Mouse (Mus musculus) left cerebral cortex, postnatal 25 days (tissue): Measurements from ENCODE around the gene Cyp3a13. TPM values are rescaled to one million over a fixed set of nuclear protein-coding genes. Genes with fewer than 3 reads are reported as not detected.
"Not testable (repeated sequence)": the region's sequence is repeated elsewhere in the genome, so short reads cannot be mapped to it uniquely, and the experiment has no call there.

ENCODE experiments used
- DNase-seq, 2 experiments: peaks; one replicate each; pipeline ENCODE4 v3.0.0; 2022; ENCODE audit warnings: low spot score in 2 of 2, mixed read lengths in 1 of 2
- intact Hi-C: fragments of 180-260 bp; cut with DNase I; formaldehyde crosslinking; loops from one replicate; pipeline ENCODE4 v1.15.1; 2025
- total RNA-seq, 2 experiments: library from RNA; stranded (reverse); gene quantifications; 2 replicates each; pipeline ENCODE4 v1.2.3; 2021

Gene Cyp3a13
- under 1 TPM; 0.11 to 0.18 TPM for total RNA-seq

GRCm38 (mm10) chr5:137921532-137921931, at the start of gene Cyp3a13:
Cyp3a13 (minus strand) TSS chr5:137921619.
- intact Hi-C loops = no loop called here
- no peak for DNase-seq

GRCm38 (mm10) chr5:137966492-137966891, 45.1 kb upstream of the Cyp3a13 start:
- DNase-seq = peak; percentile 6 to 39
- intact Hi-C loops = no loop called here

GRCm38 (mm10) chr5:137962945-137963344, 41.5 kb upstream of the Cyp3a13 start, which contains the start of gene Gjc3:
Gjc3 (minus strand) TSS chr5:137963098.
- peak in 1 of 2 experiments; percentile 16 for DNase-seq
- intact Hi-C loops = no loop called here

GRCm38 (mm10) chr5:137956404-137956803, 35.0 kb upstream of the Cyp3a13 start:
- intact Hi-C loops = no loop called here
- DNase-seq = no peak

- intact Hi-C loops = loop anchor here (5.0 kb wide), 2 partner anchors 49 to 159 kb away; no protein-coding TSS in a partner anchor
Observed at GRCm38 (mm10) chr5:137951218-137951617, 29.8 kb upstream of the Cyp3a13 start.

GRCm38 (mm10) chr5:137947303-137947702, 25.9 kb upstream of the Cyp3a13 start:
- intact Hi-C loops = no loop called here
- no peak for DNase-seq

More at GRCm38 (mm10) chr5:137951218-137951617, 29.8 kb upstream of the Cyp3a13 start:
- DNase-seq = peak in 1 of 2 experiments; percentile 33

GRCm38 (mm10) chr5:137943133-137943532, 21.7 kb upstream of the Cyp3a13 start:
- no peak for DNase-seq
- intact Hi-C loops = no loop called here

- intact Hi-C loops = no loop called here
- DNase-seq = no peak
Observed at GRCm38 (mm10) chr5:137940948-137941347, 19.5 kb upstream of the Cyp3a13 start.

- intact Hi-C loops = no loop called here
- no peak for DNase-seq
Observed at GRCm38 (mm10) chr5:137937238-137937637, 15.8 kb upstream of the Cyp3a13 start.

- no peak for DNase-seq
- intact Hi-C loops = no loop called here
Observed at GRCm38 (mm10) chr5:137936486-137936885, 15.1 kb upstream of the Cyp3a13 start.

GRCm38 (mm10) chr5:137933934-137934333, 12.5 kb upstream of the Cyp3a13 start:
- intact Hi-C loops, DNase-seq: not testable (repeated sequence)

GRCm38 (mm10) chr5:137928439-137928838, 7.0 kb upstream of the Cyp3a13 start:
- intact Hi-C loops = no loop called here
- DNase-seq = no peak

- intact Hi-C loops = no loop called here
- no peak for DNase-seq
Observed at GRCm38 (mm10) chr5:137922171-137922570, 752 bp upstream of the Cyp3a13 start.

- DNase-seq = no peak
- intact Hi-C loops = no loop called here
Observed at GRCm38 (mm10) chr5:137915550-137915949, 5.9 kb downstream of the Cyp3a13 start.

- no peak for DNase-seq
- intact Hi-C loops = no loop called here
Observed at GRCm38 (mm10) chr5:137914508-137914907, 6.9 kb downstream of the Cyp3a13 start.

GRCm38 (mm10) chr5:137909564-137910262, 11.7 kb downstream of the Cyp3a13 start:
- DNase-seq = no peak
- intact Hi-C loops = no loop called here

- intact Hi-C loops = no loop called here
- no peak for DNase-seq
Observed at GRCm38 (mm10) chr5:137897812-137898211, 23.6 kb downstream of the Cyp3a13 start.

GRCm38 (mm10) chr5:137892954-137893353, 28.5 kb downstream of the Cyp3a13 start:
- intact Hi-C loops = no loop called here
- no peak for DNase-seq

GRCm38 (mm10) chr5:137887666-137888065, 33.8 kb downstream of the Cyp3a13 start:
- intact Hi-C loops = loop anchor here (5.0 kb wide), 2 partner anchors 250 to 265 kb away; no protein-coding TSS in a partner anchor
- no peak for DNase-seq

- intact Hi-C loops = loop anchor here (1.0 to 5.0 kb wide), 3 partner anchors 87 to 266 kb away; no protein-coding TSS in a partner anchor
- DNase-seq = peak; percentile 51 to 65
Observed at GRCm38 (mm10) chr5:137885894-137886293, 35.5 kb downstream of the Cyp3a13 start.

- intact Hi-C loops = no loop called here
- no peak for DNase-seq
Observed at GRCm38 (mm10) chr5:137883345-137883744, 38.1 kb downstream of the Cyp3a13 start.
